Comparison of ENCODE assay signal across 11 mouse cellular contexts in the genomic region with DNA sequence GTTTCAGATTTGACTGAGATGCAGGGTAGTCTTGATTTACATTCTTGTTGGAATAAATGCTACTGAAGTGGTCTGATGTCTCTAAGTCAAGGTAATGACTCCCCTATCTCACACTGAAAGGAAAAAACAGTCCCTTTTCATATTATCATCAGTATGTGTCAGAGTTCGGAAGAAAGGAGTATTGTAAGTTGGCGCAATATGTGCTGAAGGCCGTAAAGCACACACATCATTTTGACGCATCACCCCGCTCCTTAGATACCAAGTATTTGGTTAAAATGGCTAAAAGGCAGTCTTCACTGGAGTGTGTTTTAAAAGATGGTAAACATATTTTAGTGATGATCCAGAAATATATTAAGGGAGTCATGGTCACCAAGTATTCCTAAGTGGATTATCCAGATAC. TPM values are rescaled to one million over a fixed set of nuclear protein-coding genes. Genes with fewer than 3 reads are reported as not detected.
DNase-seq lines count a peak whose midpoint lies in the region; ATAC-seq and TF ChIP-seq lines count a peak whose summit lies in the region.
"Had no signal": no experiment of that assay in that cellular context is flagged by ENCODE, and none has a peak within 500 bp of the region (broad histone marks: within the 10 kb centered on the region; RNA-seq: fewer than 3 reads in every experiment).

No protein-coding gene starts in this region.

- DNase-seq in heart, postnatal 14 days = no peak
- no peak for DNase-seq in hindbrain, embryonic 11.5 days (ENCODE audit: low spot score)
- no peak for DNase-seq in liver, embryonic 13.5 days
- DNase-seq in ovary, adult 18-20 months (ENCODE audit: low spot score) = no peak
- no peak for DNase-seq in thymus, postnatal 14 days

- no peak for TF ChIP-seq POLR2A in cortical plate, adult 2 months (IDR thresholded peaks at IDR 0.05; ENCODE audit: extremely low read depth, insufficient read depth, low read length)

- intact Hi-C loops in heart, postnatal 14 days (cut with DNase I) = no loop called here

- WGBS in heart, embryonic 12.5 days = 73% methylated on average over 5 of the region's 5 CpGs
- WGBS in hindbrain, embryonic 11.5 days = 77% methylated on average over 5 of the region's 5 CpGs
- WGBS in liver, embryonic 13.5 days (ENCODE audit: insufficient replicate concordance) = 73% methylated on average over 5 of the region's 5 CpGs

- H3K27me3 ChIP-seq in heart, embryonic 12.5 days (replicated peaks) = no peaks in the 10 kb centered on the region
- no peaks in the 10 kb centered on the region for H3K27me3 ChIP-seq in hindbrain, embryonic 11.5 days (ENCODE audit: control insufficient read depth, insufficient read depth, low read length)
- no peaks in the 10 kb centered on the region for H3K27me3 ChIP-seq in liver, embryonic 13.5 days

- no peak overlapping the region for H3K4me3 ChIP-seq in heart, embryonic 12.5 days
- H3K4me3 ChIP-seq in cortical plate, adult 2 months (ENCODE audit: insufficient read depth, low read length) = peak overlapping the region; percentile 3; the same call in 1 of the 2 replicates
- no peak overlapping the region for H3K4me3 ChIP-seq in hindbrain, embryonic 11.5 days (ENCODE audit: low read depth, low read length)
- H3K4me3 ChIP-seq in liver, embryonic 13.5 days (replicated peaks) = no peak overlapping the region

- H3K4me2 ChIP-seq in heart, embryonic 12.5 days = peak overlapping the region; percentile 60
- H3K4me2 ChIP-seq in hindbrain, embryonic 11.5 days (replicated peaks; ENCODE audit: low read depth, low read length) = 0 out of 2 replicates have a peak overlapping the region, but pooled peaks have one; percentile 15
- H3K4me2 ChIP-seq in liver, embryonic 13.5 days = peak overlapping the region; percentile 40; the same call in 1 of the 2 replicates

- no peaks in the 10 kb centered on the region for H3K36me3 ChIP-seq in heart, embryonic 12.5 days
- no peaks in the 10 kb centered on the region for H3K36me3 ChIP-seq in hindbrain, embryonic 11.5 days (ENCODE audit: control insufficient read depth, insufficient read depth, low read length)
- H3K36me3 ChIP-seq in liver, embryonic 13.5 days = no peaks in the 10 kb centered on the region

- H3K4me1 ChIP-seq in heart, embryonic 12.5 days (replicated peaks) = peaks cover 4% of the 10 kb centered on the region; the same call in 1 of the 2 replicates
- H3K4me1 ChIP-seq in cortical plate, adult 2 months (ENCODE audit: control insufficient read depth, insufficient read depth, low read length) = peaks cover 6% of the 10 kb centered on the region
- H3K4me1 ChIP-seq in hindbrain, embryonic 11.5 days (replicated peaks; ENCODE audit: control insufficient read depth, insufficient read depth, low read length) = no peaks in the 10 kb centered on the region
- H3K4me1 ChIP-seq in liver, embryonic 13.5 days (replicated peaks) = 0 out of 2 replicates have a peak, but pooled peaks cover 3% of the 10 kb centered on the region

- H3K27ac ChIP-seq in heart, embryonic 12.5 days (ENCODE audit: poor library complexity, severe bottlenecking) = no peak overlapping the region
- H3K27ac ChIP-seq in cortical plate, adult 2 months (ENCODE audit: insufficient read depth, low read length) = no peak overlapping the region
- H3K27ac ChIP-seq in hindbrain, embryonic 11.5 days (ENCODE audit: low read depth, low read length) = no peak overlapping the region
- no peak overlapping the region for H3K27ac ChIP-seq in liver, embryonic 13.5 days

- H3K9ac ChIP-seq in heart, embryonic 12.5 days = no peak overlapping the region
- peak overlapping the region; percentile 40 for H3K9ac ChIP-seq in hindbrain, embryonic 11.5 days (ENCODE audit: low read depth, low read length)
- H3K9ac ChIP-seq in liver, embryonic 13.5 days = no peak overlapping the region

- no peak for ATAC-seq in heart, embryonic 12.5 days (ENCODE audit: insufficient number of reproducible peaks, low FRiP score)
- no peak; the same call in 1 of the 2 replicates for ATAC-seq in hindbrain, embryonic 11.5 days (ENCODE audit: low FRiP score)
- no peak for ATAC-seq in liver, embryonic 13.5 days (ENCODE audit: low read depth)
- ATAC-seq in activated CD4-positive, CD25-positive, alpha-beta regulatory T cell, adult 4 months = no peak

- TF ChIP-seq CTCF in cortical plate, adult 2 months (IDR thresholded peaks at IDR 0.05; ENCODE audit: extremely low read depth, insufficient read depth, low read length) = no peak

- H3K9me3 ChIP-seq in heart, embryonic 12.5 days (replicated peaks) = no peaks in the 10 kb centered on the region
- no peaks in the 10 kb centered on the region for H3K9me3 ChIP-seq in hindbrain, embryonic 11.5 days (ENCODE audit: control insufficient read depth, low read length)
- no peaks in the 10 kb centered on the region for H3K9me3 ChIP-seq in liver, embryonic 13.5 days (replicated peaks)

RNA-seq across cellular contexts. Expression of a gene that starts 10.9 kb away (rescaled TPM):
- polyA plus RNA-seq in heart, embryonic 12.5 days (2016; fragmentation: Nextera tagmentation; extraction: Ambion mirVana) = 0.04 and 0.28 TPM in 2 replicates
- not detected for total RNA-seq in heart, postnatal 14 days (2021)
- 0.17 and 0.19 TPM in 2 replicates for polyA plus RNA-seq in cortical plate, adult 2 months (2012; rRNA removed)
- polyA plus RNA-seq in hindbrain, embryonic 11.5 days (2014; fragmentation: Nextera tagmentation; extraction: Ambion mirVana) = 0.20 and 0.61 TPM in 2 replicates
- 1.3 and 1.7 TPM in 2 replicates for polyA plus RNA-seq in liver, embryonic 13.5 days (2015; fragmentation: Nextera tagmentation; extraction: Ambion mirVana)
- polyA plus RNA-seq in activated CD4-positive, CD25-positive, alpha-beta regulatory T cell, adult 4 months (2017; shearing (Covaris generic)) = 1 to 10 TPM; 1.0 to 2.2 TPM
- total RNA-seq: monocyte, adult 5-6 weeks had no signal
- polyA plus RNA-seq: Patski; small intestine, adult 2 months had no signal
